Mouse (Mus musculus): ENCODE data around the gene Olfr586. TPM values are rescaled to one million over a fixed set of nuclear protein-coding genes. Genes with fewer than 3 reads are reported as not detected.

The Olfr586 gene
- polyA plus RNA-seq (2012), result not detected in 2 replicates

DNA sequence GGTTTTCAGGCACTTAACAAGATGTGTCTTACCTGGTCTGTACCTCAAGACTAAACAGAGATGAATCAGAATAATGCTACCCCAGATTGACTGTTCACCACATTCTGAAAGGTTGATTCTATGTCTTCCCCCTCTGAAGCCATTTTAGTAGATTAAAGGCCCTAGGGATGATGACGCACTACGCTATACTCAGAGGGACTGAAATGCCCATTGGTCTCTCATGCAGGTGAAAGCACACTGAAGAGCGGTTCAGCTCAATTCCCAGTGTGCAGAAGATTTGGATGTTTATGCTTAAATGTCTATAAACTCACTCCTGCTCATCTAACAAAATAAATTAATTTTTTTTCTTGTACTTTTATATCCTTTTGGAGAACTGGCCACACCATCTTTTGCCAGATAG lies at the start of gene Olfr586:
TSS of gene Olfr586 (minus strand) at position 101 of the 400 bp plus-strand sequence.

DNA sequence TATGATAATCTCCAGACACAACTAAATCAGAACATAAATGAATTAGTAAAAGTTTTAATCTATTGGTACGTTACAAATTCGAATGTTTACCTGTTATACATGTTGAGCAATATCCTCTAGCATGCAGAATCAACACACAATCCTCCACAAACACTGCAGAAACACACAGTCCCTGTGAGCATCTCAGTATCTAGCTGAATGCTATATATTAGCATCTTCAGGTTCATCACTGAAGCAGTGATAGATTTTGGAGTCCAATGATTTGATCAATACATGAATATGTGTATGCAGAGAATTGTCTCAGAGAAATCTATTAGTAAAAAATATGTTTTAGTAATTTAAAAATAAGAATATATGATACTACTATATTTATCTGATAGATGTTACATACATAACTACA lies 30.8 kb upstream of the Olfr586 start, which contains the start of gene Olfr589:
TSS of gene Olfr589 (minus strand) at position 101 of the 400 bp plus-strand sequence.

DNA sequence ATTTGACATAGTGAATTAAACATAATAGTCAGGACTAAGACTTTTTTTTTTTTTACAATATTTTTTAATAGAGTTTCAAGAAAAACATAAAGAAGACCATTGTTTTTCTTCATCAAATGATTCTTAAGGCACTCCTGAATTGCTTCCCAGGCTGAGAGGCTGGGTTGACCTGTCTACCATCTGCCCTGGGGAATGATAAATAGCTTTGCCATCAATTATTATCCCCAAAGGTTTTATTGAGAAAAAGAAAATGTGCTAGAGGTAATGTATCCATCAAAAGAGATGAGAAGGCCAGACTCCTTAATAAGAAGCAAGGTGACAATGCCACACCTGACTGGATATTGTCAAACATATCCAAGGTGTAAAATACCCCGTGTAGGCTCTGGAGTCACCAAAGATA lies 15.1 kb upstream of the Olfr586 start, which contains the start of gene Olfr588-ps1:
TSS of gene Olfr588-ps1 (plus strand) at position 301 of the 400 bp plus-strand sequence.

DNA sequence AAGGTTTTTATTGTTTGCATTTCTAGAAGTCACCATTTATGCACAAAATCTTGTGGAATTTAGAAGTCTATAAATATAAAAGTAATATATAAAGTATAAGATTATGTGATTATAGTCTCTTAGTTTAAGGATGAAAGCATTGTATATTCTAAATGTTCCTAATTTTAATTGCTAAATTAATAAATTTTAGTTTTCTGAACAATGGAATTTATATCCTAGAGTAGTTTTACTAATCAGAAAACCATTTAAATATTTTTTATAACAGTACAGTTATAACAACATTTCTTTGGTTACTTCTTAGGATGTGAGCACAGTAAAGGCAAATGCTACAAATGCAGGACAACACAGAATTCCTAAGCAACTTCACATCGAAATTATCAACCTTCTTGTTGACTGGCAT lies 28.0 kb downstream of the Olfr586 start, which contains the start of gene Olfr585:
TSS of gene Olfr585 (plus strand) at position 301 of the 400 bp plus-strand sequence.

DNA sequence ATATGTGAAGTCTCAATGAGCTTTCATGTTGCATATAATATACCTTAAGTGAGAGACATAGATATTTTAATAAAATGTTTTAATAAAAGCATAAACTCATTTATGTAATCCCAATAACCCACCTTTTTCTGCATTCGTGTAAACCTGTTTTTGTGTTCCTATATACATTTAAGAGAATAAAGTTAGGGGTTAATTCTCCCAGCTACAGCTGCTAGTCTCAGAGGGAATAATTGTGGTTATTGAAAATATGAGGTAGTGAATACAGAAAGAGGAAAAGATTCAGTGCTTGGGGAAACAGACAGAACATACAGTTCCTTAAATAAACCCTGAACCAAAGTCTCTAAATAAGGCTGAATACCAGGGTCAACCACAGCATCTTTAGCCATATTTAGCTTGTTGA lies 43.9 kb downstream of the Olfr586 start, which contains the start of gene Olfr584:
TSS of gene Olfr584 (plus strand) at position 301 of the 400 bp plus-strand sequence.

Other genes with a start within 250 kb of the Olfr586 start
- gene Olfr568, start 248.5 kb downstream of the Olfr586 start, polyA plus RNA-seq (2012), result not detected in 2 replicates
- gene Olfr569, start 234.8 kb downstream of the Olfr586 start, polyA plus RNA-seq (2012), result not detected in 2 replicates
- not detected in 2 replicates for gene Olfr570, start 231.1 kb downstream of the Olfr586 start, polyA plus RNA-seq (2012)
- gene Olfr571, start 208.1 kb downstream of the Olfr586 start, polyA plus RNA-seq (2012), result not detected in 2 replicates
- gene Olfr572, start 201.2 kb downstream of the Olfr586 start, polyA plus RNA-seq (2012), result not detected in 2 replicates
- gene Olfr573-ps1, start 183.1 kb downstream of the Olfr586 start, polyA plus RNA-seq (2012), result not detected in 2 replicates
- not detected in 2 replicates for gene Olfr574, start 177.2 kb downstream of the Olfr586 start, polyA plus RNA-seq (2012)
- gene Olfr575, start 166.9 kb downstream of the Olfr586 start, polyA plus RNA-seq (2012), result not detected in 2 replicates
- not detected in 2 replicates for gene Olfr576, start 163.0 kb downstream of the Olfr586 start, polyA plus RNA-seq (2012)
- not detected in 2 replicates for gene Olfr577, start 149.7 kb downstream of the Olfr586 start, polyA plus RNA-seq (2012)
- not detected in 2 replicates for gene Olfr578, start 136.3 kb downstream of the Olfr586 start, polyA plus RNA-seq (2012)
- gene Olfr582, start 87.6 kb downstream of the Olfr586 start, polyA plus RNA-seq (2012), result not detected in 2 replicates
- gene Olfr583, start 74.3 kb downstream of the Olfr586 start, polyA plus RNA-seq (2012), result not detected in 2 replicates
- not detected in 2 replicates for gene Olfr584, start 43.8 kb downstream of the Olfr586 start, polyA plus RNA-seq (2012)
- gene Olfr585, start 27.9 kb downstream of the Olfr586 start, polyA plus RNA-seq (2012), result not detected in 2 replicates
- gene Olfr588-ps1, start 15.2 kb upstream of the Olfr586 start, polyA plus RNA-seq (2012), result not detected in 2 replicates
- not detected in 2 replicates for gene Olfr589, start 30.7 kb upstream of the Olfr586 start, polyA plus RNA-seq (2012)
- not detected in 2 replicates for gene Olfr591, start 52.7 kb upstream of the Olfr586 start, polyA plus RNA-seq (2012)
- gene Olfr592, start 59.2 kb upstream of the Olfr586 start, polyA plus RNA-seq (2012), result not detected in 2 replicates
- gene Olfr593, start 86.2 kb upstream of the Olfr586 start, polyA plus RNA-seq (2012), result not detected in 2 replicates
- not detected in 2 replicates for gene Olfr594, start 91.4 kb upstream of the Olfr586 start, polyA plus RNA-seq (2012)
- gene Usp17ld, start 126.9 kb upstream of the Olfr586 start, polyA plus RNA-seq (2012), result not detected in 2 replicates
- not detected in 2 replicates for gene Olfr596, start 180.0 kb upstream of the Olfr586 start, polyA plus RNA-seq (2012)
- gene Olfr597, start 190.7 kb upstream of the Olfr586 start, polyA plus RNA-seq (2012), result not detected in 2 replicates
- gene Olfr598, start 197.9 kb upstream of the Olfr586 start, polyA plus RNA-seq (2012), result not detected in 2 replicates
- gene Olfr599, start 210.3 kb upstream of the Olfr586 start, polyA plus RNA-seq (2012), result not detected in 2 replicates
- not detected in 2 replicates for gene Olfr600, start 224.0 kb upstream of the Olfr586 start, polyA plus RNA-seq (2012)
- gene Olfr601, start 237.0 kb upstream of the Olfr586 start, polyA plus RNA-seq (2012), result not detected in 2 replicates